Mouse (Mus musculus): ENCODE measurements at regions not wholly inside any gene's neighbourhood (a gene's known extent, or its start where the extent isn't known, plus 50 kb on each side); places are given as distances from the start of the nearest gene placed in this dataset.

DNA sequence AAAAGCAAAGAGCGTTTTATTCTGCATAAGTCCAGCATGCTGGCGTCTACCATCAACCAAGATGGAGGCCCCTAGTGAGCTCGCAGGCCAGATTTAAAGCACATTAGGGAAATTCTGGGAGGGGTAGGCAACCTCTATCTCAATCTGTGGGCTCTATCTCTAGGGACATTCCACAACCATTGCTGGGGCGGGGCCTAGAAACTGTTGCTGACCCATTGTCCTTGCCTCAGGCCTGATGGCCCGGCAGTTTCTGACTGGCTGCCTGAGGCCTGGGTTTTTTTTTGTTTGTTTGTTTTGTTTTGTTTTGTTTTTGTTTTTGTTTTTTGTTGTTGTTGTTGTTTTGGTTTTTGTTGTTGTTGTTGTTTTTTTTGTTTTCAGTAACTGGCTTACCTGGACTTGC lies 81.4 kb downstream of the Gm10260 start:
- Histone ChIP-seq H3K79me2 (ENCODE audit: control insufficient read depth, insufficient read depth) (no peaks in the 10 kb centered on the region), H3ac (ENCODE audit: control insufficient read depth, insufficient read length, low read depth) (no peak overlapping the region), H3K79me3 (ENCODE audit: low read depth) (no peaks in the 10 kb centered on the region), H3K4me3 (ENCODE audit: insufficient read depth, poor library complexity, severe bottlenecking) (no peak overlapping the region), H3K36me3 (ENCODE audit: control insufficient read depth, insufficient read depth) (no peaks in the 10 kb centered on the region), H3K27me3 (ENCODE audit: control insufficient read depth, insufficient read depth, insufficient read length) (no peaks in the 10 kb centered on the region)
- no peak for TF ChIP-seq MAX (IDR thresholded peaks at IDR 0.05)
- TF ChIP-seq FOSL1 (IDR thresholded peaks at IDR 0.05; ENCODE audit: insufficient read depth, low read length, poor library complexity, severe bottlenecking): no peak
- no peak for TF ChIP-seq MYOG (IDR thresholded peaks at IDR 0.05; ENCODE audit: control insufficient read depth, extremely low read depth, insufficient read length)
- TF ChIP-seq USF1 (IDR thresholded peaks at IDR 0.05; ENCODE audit: low read depth): no peak
- no peak for TF ChIP-seq CEBPB (IDR thresholded peaks at IDR 0.05; ENCODE audit: low read depth)
- no peak for TF ChIP-seq MYOD1 (IDR thresholded peaks at IDR 0.05; ENCODE audit: control insufficient read depth, insufficient read length, low read depth)
- TF ChIP-seq CTCF (IDR thresholded peaks at IDR 0.05; ENCODE audit: control insufficient read depth, insufficient read depth, insufficient read length): no peak

DNA sequence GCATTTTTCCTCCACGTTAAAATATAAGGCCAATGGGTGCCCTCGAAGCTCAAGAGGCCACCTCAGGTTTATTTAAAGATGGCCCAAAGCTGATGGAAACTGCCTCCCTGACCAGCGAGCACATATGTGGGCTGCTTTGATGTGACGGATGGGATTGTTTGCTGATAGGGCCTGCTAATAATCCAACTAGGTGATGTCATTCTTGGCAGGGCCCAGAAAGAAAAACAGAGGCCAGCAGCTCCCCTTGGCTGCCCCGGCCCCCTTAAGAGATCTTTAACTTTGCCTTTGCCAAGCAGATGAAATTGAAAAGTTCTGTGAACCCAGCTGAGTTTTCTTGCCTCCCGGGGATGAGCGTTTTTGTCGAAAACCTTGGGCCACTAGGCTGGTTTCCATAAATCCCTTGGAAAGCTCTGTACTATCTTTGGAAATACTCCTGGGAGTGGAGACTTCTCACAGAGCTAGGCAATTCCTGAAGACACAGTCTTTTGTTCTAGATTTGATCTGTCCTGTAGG lies 83.8 kb downstream of the Gm10260 start:
- TF ChIP-seq CEBPB (IDR thresholded peaks at IDR 0.05; ENCODE audit: low read depth) (no peak), MYOG (IDR thresholded peaks at IDR 0.05; ENCODE audit: control insufficient read depth, extremely low read depth, insufficient read length) (no peak), FOSL1 (IDR thresholded peaks at IDR 0.05; ENCODE audit: insufficient read depth, low read length, poor library complexity, severe bottlenecking) (no peak), USF1 (IDR thresholded peaks at IDR 0.05; ENCODE audit: low read depth) (no peak), MYOD1 (IDR thresholded peaks at IDR 0.05; ENCODE audit: control insufficient read depth, insufficient read length, low read depth) (no peak), MAX (IDR thresholded peaks at IDR 0.05) (no peak), CTCF (IDR thresholded peaks at IDR 0.05; ENCODE audit: control insufficient read depth, insufficient read depth, insufficient read length) (no peak)

DNA sequence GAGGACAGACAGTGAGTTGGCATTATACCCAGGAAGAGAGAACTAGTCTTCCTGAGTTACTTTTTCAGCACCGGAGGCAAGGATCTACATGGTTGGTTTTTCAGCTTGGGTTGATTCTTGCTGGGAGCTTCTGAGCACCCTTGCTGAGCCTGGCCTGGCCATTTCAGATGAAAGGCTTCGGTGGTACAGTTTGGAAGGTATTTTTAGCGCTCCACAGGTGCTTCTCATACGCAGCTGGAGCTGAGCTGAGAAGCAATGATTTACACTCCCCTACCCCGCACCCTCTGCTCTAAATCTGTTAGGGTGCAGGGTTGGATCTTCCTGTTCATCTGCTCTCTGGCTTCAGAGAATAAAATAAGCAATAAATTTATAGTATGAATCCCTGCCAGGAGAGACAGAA lies 87.3 kb downstream of the Gm10260 start:
- H3K79me3 ChIP-seq (ENCODE audit: low read depth): no peaks in the 10 kb centered on the region
- no peak overlapping the region for H3K4me3 ChIP-seq (ENCODE audit: insufficient read depth, poor library complexity, severe bottlenecking)
- no peaks in the 10 kb centered on the region for H3K79me2 ChIP-seq (ENCODE audit: control insufficient read depth, insufficient read depth)
- no peak overlapping the region for H3ac ChIP-seq (ENCODE audit: control insufficient read depth, insufficient read length, low read depth)
- TF ChIP-seq CEBPB (IDR thresholded peaks at IDR 0.05; ENCODE audit: low read depth) (no peak), MYOG (IDR thresholded peaks at IDR 0.05; ENCODE audit: control insufficient read depth, extremely low read depth, insufficient read length) (no peak), MAX (IDR thresholded peaks at IDR 0.05) (no peak), MYOD1 (IDR thresholded peaks at IDR 0.05; ENCODE audit: control insufficient read depth, insufficient read length, low read depth) (no peak), CTCF (IDR thresholded peaks at IDR 0.05; ENCODE audit: control insufficient read depth, insufficient read depth, insufficient read length) (no peak), USF1 (IDR thresholded peaks at IDR 0.05; ENCODE audit: low read depth) (no peak), FOSL1 (IDR thresholded peaks at IDR 0.05; ENCODE audit: insufficient read depth, low read length, poor library complexity, severe bottlenecking) (no peak)
- H3K27me3 ChIP-seq (ENCODE audit: control insufficient read depth, insufficient read depth, insufficient read length): no peaks in the 10 kb centered on the region
- no peaks in the 10 kb centered on the region for H3K36me3 ChIP-seq (ENCODE audit: control insufficient read depth, insufficient read depth)

More for the DNA sequence above, 83.8 kb downstream of the Gm10260 start:
- no peaks in the 10 kb centered on the region for H3K27me3 ChIP-seq (ENCODE audit: control insufficient read depth, insufficient read depth, insufficient read length)
- H3K4me3 ChIP-seq (ENCODE audit: insufficient read depth, poor library complexity, severe bottlenecking): no peak overlapping the region
- H3K79me2 ChIP-seq (ENCODE audit: control insufficient read depth, insufficient read depth): no peaks in the 10 kb centered on the region
- no peaks in the 10 kb centered on the region for H3K36me3 ChIP-seq (ENCODE audit: control insufficient read depth, insufficient read depth)
- no peak overlapping the region for H3ac ChIP-seq (ENCODE audit: control insufficient read depth, insufficient read length, low read depth)
- H3K79me3 ChIP-seq (ENCODE audit: low read depth): no peaks in the 10 kb centered on the region

DNA sequence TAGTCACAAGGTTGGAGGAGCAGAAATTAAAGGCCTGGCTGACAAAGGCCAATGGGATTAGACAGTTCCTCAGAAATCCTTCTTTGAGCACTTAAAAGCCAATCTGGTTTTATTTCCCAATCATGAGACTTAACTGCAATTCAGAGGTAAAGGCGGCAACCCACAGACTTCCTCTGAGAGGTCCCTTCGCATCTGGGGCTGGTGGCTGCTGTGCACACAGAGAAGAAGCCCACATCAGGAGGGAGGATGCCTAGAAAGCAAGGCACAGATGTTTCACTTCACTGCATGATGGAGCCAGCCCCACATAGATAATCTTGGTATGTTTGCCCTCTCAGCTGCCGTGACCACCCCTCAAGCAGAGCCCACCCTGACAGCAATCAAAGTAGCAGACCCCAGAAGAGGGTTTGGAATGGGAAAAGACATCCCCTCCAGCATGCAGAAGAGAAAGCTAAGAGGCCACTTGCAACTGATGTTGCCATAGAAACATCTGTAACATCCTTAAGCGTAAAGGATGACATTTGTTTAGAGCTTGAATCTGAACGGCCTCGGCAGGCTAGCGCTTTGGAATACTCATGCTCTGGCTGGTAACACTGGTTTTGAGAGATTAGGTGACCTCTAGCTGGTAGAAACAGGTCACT lies 88.3 kb downstream of the Gm10260 start:
- no peak overlapping the region for H3K4me3 ChIP-seq (ENCODE audit: insufficient read depth, poor library complexity, severe bottlenecking)
- H3K36me3 ChIP-seq (ENCODE audit: control insufficient read depth, insufficient read depth): no peaks in the 10 kb centered on the region
- H3K79me2 ChIP-seq (ENCODE audit: control insufficient read depth, insufficient read depth): no peaks in the 10 kb centered on the region
- no peaks in the 10 kb centered on the region for H3K79me3 ChIP-seq (ENCODE audit: low read depth)
- no peak overlapping the region for H3ac ChIP-seq (ENCODE audit: control insufficient read depth, insufficient read length, low read depth)
- no peaks in the 10 kb centered on the region for H3K27me3 ChIP-seq (ENCODE audit: control insufficient read depth, insufficient read depth, insufficient read length)
- TF ChIP-seq FOSL1 (IDR thresholded peaks at IDR 0.05; ENCODE audit: insufficient read depth, low read length, poor library complexity, severe bottlenecking) (no peak), USF1 (IDR thresholded peaks at IDR 0.05; ENCODE audit: low read depth) (no peak), MYOG (IDR thresholded peaks at IDR 0.05; ENCODE audit: control insufficient read depth, extremely low read depth, insufficient read length) (no peak), CEBPB (IDR thresholded peaks at IDR 0.05; ENCODE audit: low read depth) (no peak), CTCF (IDR thresholded peaks at IDR 0.05; ENCODE audit: control insufficient read depth, insufficient read depth, insufficient read length) (no peak), MAX (IDR thresholded peaks at IDR 0.05) (no peak), MYOD1 (IDR thresholded peaks at IDR 0.05; ENCODE audit: control insufficient read depth, insufficient read length, low read depth) (no peak)

DNA sequence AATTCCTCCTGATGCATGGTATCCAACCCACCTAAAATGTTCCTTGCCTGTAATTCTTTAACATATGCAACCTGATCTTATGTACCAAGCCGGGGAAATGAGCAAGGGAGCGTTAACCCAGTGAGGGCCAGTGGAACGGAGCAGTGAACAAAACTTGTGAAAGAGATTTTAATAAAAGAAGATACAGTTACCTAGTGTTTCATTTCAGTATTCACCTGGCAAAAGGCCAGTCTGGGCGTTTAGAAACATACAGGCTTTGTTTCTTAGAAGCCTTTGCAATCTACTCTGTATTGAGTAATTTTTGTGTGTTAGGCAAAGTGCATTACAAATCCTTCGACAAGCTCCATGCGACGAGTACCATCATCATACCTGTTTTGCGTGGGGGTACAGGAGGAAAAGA lies 91.1 kb downstream of the Gm10260 start:
- H3ac ChIP-seq (ENCODE audit: control insufficient read depth, insufficient read length, low read depth): no peak overlapping the region
- no peak overlapping the region for H3K4me3 ChIP-seq (ENCODE audit: insufficient read depth, poor library complexity, severe bottlenecking)
- no peaks in the 10 kb centered on the region for H3K27me3 ChIP-seq (ENCODE audit: control insufficient read depth, insufficient read depth, insufficient read length)
- no peak for TF ChIP-seq USF1 (IDR thresholded peaks at IDR 0.05; ENCODE audit: low read depth)
- no peak for TF ChIP-seq MYOD1 (IDR thresholded peaks at IDR 0.05; ENCODE audit: control insufficient read depth, insufficient read length, low read depth)
- TF ChIP-seq CTCF (IDR thresholded peaks at IDR 0.05; ENCODE audit: control insufficient read depth, insufficient read depth, insufficient read length): no peak
- TF ChIP-seq MAX (IDR thresholded peaks at IDR 0.05): no peak
- no peak for TF ChIP-seq CEBPB (IDR thresholded peaks at IDR 0.05; ENCODE audit: low read depth)
- TF ChIP-seq FOSL1 (IDR thresholded peaks at IDR 0.05; ENCODE audit: insufficient read depth, low read length, poor library complexity, severe bottlenecking): no peak
- TF ChIP-seq MYOG (IDR thresholded peaks at IDR 0.05; ENCODE audit: control insufficient read depth, extremely low read depth, insufficient read length): no peak
- no peaks in the 10 kb centered on the region for H3K79me3 ChIP-seq (ENCODE audit: low read depth)
- H3K79me2 ChIP-seq (ENCODE audit: control insufficient read depth, insufficient read depth): no peaks in the 10 kb centered on the region
- no peaks in the 10 kb centered on the region for H3K36me3 ChIP-seq (ENCODE audit: control insufficient read depth, insufficient read depth)

All from C2C12 (cell line).